Mouse (Mus musculus) brain, adult 2 months (tissue): Measurements from ENCODE around the gene 4930544D05Rik.

Experiments
- DNase-seq: peaks from one replicate; pipeline ENCODE4 v3.0.0; 2011; ENCODE audit warnings: low read depth, low spot score

Gene 4930544D05Rik

DNA sequence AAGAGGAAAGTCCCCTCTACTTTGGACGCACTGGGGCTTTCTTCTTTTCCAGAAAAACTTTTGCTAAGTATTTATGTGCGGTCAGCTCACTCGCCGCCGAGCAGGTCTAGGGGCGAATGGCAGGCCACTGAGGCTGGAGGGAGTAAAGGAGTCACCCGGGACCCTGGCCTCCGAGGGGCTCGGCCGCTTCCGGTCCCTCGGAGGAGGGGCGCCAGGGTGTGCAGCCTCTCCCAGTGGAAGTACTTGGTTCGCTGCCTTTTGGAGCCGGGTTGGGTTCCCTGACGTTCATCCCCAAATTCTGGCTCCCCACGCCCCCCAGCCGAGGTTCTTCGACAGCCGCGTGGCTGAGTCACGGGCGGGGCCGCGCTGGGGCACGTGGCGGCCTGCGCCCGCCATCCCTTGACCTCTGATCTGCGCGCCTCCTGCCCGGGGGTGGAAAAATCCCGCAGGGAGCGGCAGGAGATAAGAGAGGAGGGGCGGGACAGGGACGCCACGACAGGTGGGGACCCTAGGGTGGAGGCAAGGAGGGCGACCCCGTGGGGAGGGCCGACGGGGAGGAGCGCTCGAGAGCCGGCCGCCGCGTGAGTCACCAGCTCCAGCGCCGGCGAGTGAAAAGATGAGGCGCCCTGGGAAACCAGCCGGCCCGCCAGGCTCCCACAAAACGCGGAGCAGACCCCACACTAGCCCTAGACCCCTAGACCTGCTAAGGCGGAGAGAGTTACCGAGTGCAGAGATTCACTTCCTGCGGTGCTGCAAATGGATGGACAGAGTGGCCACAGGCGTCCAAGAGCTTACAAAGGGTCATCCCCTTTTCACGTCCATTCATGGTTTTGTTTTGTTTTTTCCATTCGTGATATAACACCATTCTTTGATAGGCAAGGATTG lies 40.2 kb downstream of the 4930544D05Rik start:
- no peak for DNase-seq

DNA sequence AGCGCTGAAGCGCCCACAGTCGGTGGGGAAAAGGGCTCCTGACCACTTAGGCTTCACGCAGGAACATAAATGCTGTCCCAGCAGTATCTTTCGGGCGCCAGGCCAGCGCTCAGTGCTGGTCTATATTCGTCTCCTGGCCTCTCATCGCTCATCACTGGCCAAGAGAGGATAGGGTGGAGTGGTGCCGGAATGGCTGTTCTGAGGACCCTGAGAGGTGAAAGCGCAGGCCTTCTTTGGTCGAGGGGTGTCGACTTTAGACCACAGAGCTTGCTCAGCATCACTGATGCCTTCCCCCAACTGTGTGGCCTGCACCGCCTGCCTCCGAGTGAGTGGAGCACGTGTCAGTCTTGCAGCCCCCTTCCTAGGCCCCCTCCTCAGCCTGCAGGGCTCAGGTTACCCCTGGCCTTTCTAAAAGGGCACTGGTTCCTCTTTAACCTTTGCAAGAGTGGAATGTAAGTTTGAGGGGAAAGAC lies 40.8 kb downstream of the 4930544D05Rik start:
- no peak for DNase-seq

DNA sequence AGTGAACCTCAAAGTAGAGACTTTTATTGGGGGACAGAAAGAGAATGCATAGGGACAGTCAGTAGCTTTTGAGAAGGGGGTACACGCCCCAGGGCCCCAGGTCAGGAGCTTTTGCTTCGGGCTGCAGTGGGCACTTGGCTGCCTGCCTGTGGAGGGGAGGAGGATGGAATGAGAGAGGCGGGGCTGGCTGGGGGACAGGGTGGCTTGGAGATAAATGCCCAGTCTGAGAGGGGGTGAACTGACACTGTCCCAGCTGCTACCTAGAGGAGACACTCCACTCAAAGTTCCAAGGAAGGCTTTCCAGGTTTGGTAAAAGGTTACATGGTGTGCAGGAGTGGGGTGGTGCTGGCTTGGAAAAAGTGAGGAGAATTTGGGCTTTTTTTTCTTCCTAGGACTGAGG lies 41.3 kb downstream of the 4930544D05Rik start, which contains the start of gene Eno3:
Eno3 (plus strand) TSS at position 239 of the 400 bp plus-strand sequence.
- DNase-seq, result no peak

DNA sequence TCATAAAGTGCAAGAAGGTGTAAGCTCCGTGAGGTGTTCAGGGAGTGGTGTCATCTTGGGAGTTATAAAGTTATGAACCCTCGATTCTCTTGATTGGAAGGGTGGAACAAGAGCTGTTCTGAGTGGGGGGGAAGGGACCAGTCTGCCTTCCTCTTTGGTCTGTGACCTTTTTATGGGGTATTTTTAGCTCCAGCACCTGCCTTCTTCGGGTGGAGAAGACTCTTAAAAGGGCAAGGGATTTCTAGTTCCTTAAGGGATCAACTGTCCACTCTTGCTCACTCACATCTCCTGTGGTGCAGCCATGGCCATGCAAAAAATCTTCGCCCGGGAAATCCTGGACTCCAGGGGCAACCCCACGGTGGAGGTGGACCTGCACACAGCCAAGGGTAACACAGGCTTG lies 41.9 kb downstream of the 4930544D05Rik start:
- DNase-seq, result no peak

DNA sequence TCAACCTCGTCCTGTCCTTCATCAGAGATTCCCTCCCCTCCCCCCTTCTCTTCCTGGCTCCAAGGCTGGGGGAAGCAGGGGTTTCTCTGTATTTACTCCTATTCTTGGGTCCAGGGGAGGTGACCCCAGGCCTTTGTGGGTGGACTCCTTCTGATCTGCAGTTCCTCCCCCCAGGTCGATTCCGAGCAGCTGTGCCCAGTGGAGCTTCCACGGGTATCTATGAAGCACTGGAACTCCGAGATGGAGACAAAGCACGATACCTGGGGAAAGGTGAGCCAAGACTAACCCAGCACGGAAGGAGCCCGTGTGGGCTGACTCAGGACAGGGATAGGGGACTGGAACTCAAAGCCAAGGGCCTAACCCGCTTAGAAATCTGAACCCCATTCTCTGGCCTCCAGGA lies 42.3 kb downstream of the 4930544D05Rik start:
- DNase-seq, result no peak

DNA sequence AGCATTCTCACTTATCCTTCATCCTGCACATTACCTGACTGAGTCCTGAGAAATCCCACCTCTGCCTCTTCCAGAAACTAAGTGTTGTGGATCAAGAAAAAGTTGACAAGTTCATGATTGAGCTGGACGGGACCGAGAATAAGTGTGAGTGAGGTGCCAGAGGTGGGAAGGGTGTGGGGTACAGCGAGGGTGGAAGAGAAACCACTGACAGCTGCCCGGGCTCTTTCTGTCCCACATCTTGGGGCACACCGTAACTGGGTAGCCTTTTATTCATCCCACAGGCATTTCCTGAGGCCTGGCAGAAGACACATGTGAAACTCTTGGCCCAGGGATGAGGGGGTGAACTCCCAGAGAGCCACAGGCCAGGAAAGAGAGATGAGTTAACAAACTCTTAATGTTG lies 42.9 kb downstream of the 4930544D05Rik start:
- DNase-seq, result no peak

DNA sequence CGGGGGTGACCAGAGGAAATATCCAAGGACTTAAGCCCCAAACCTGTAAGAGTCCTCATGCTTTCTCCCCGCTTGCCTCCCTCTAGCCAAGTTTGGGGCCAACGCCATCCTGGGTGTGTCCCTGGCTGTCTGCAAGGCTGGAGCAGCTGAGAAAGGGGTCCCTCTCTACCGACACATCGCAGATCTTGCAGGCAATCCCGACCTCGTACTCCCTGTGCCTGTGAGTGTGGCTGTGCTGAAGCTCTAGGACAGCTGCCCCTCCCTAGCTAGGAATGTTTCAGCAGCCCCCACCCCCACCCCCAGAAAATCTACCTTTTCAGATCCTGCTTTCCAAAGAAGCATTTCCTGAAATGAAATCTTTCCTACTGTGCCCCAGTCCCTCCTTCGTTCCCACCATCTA lies 43.3 kb downstream of the 4930544D05Rik start:
- no peak for DNase-seq

DNA sequence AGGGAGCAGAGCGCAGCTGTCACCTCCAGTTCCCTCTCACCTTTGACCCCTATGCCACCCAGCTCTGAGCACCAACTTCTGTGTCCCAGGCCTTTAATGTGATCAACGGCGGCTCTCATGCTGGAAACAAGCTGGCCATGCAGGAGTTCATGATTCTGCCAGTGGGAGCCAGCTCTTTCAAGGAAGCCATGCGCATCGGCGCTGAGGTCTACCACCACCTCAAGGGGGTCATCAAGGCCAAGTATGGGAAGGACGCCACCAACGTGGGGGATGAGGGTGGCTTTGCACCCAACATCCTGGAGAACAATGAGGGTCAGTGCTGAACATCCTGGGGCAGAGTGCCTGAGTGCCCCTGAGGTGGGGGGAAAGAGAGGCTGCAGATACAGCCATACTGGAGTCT lies 44.9 kb downstream of the 4930544D05Rik start:
- DNase-seq, result no peak

DNA sequence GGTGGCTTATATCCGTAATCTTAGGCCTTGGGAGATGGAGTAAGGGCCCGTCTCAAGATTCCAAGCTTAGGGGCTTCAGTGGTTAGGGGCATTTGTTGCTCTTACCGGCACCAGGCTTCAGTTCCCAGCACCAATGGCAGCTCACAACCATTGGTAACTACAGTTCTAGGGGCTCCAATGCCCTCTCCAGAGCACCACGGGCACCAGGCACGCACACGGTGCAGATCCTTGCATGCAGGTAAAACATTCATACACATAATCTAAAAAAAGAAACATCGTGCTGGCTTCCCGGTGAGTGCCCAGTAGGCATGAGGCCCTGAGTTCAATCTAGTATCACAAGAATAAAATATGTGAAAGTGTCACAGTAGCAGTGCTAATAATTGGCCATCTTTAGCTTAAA lies 47.5 kb downstream of the 4930544D05Rik start:
- DNase-seq, result no peak

DNA sequence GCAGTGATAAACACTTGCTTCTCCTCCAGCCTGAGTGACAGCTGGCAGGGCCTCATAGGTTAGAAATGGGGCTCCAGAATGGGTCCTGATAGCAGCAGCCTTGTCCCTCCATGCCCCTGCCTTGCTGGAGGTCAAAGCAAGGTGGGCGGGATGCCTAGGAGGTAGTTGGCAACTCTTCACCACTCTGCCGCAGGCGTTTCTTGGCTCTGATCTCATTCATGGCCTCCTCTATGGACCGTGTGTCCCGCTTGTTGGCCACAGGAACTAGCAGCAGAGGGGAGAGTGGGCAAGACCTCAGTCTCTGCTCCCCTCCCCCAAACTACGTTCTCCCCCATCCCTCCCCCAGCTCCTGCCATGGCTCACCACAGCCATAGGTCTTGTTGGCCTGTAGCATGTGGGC lies 48.3 kb downstream of the 4930544D05Rik start:
- DNase-seq, result no peak

DNA sequence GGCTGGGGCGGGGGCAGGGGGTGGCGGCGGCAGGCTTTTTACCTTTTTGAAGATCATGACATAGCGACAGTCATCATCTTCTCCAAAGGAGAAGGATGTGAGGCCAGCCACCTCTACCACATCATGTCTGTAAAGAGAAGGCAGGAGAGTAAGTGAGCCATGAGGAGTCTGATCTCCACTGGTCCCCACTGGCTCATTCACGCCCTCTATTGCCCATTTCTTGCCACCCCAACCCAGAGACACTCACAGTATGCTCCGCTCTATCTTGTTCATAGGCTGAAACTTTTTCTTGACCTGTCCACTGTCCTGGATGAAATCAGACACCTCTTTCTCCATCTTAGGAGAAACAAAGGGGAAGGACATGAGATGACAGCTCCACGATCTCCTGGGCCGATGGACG lies 49.1 kb downstream of the 4930544D05Rik start:
- DNase-seq, result no peak
